Mouse (Mus musculus): ENCODE measurements around the gene Crb2. TPM values are rescaled to one million over a fixed set of nuclear protein-coding genes. Genes with fewer than 3 reads are reported as not detected.

Gene Crb2
- polyA plus RNA-seq, 1 experiment, result 3.3 TPM

Other genes with a start within 250 kb of the Crb2 start
- gene Strbp, start 72.4 kb upstream of the Crb2 start, polyA plus RNA-seq (2012; rRNA removed), result 14.8 and 15.3 TPM in 2 replicates